ENCODE assay signal across 9 mouse cellular contexts in the genomic region with DNA sequence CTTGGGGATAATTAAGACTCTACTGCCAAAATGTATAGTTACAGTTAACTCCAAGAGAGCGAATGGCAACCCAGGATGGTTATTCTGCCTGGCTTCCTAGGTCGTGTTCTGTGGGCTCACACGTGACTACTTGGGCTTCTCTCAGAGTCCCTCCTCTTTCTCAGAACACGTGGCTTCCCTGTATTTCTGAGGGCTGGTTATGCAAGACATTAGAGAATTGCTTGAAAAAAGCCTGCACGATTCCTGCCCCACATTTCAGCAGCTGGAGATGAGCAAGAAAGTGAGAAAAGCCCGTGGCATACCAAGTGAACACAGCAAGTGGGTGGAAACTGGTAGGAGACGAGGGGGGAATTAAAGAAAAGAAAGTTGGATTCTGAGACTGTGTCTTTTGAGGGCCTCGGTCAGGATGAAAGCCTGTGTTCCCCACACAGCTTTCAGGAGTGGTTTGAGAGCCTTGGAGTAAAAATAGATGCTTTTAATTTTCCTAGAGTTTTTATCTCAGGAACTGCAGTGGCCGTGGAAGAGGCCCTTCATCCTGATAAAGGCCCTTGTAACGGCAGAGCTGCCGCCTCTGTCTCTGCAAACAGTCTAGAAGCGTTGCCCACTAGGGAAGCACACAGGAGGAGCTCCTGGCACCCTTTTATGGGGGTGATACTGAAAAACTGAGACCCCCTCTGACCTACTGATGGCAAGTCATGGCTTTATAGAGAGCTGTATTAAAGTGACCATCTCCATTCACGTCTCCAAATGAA. TPM values are rescaled to one million over a fixed set of nuclear protein-coding genes. Genes with fewer than 3 reads are reported as not detected.
DNase-seq lines count a peak whose midpoint lies in the region; ATAC-seq and TF ChIP-seq lines count a peak whose summit lies in the region.
"Had no signal": no experiment of that assay in that cellular context is flagged by ENCODE, and none has a peak within 500 bp of the region (broad histone marks: within the 10 kb centered on the region; RNA-seq: fewer than 3 reads in every experiment).

No protein-coding gene starts in this region.

- no peak for ATAC-seq in megakaryocyte, adult 5-6 weeks (ENCODE audit: poor library complexity, severe bottlenecking)
- ATAC-seq in forebrain, embryonic 16.5 days, result 0 out of 2 replicates have a peak, but pooled peaks have one; percentile 20

- no peak for TF ChIP-seq POLR2A in olfactory bulb, adult 2 months (IDR thresholded peaks at IDR 0.05; ENCODE audit: insufficient read depth, low read depth, low read length)

- no peak overlapping the region for H3K4me2 ChIP-seq in forebrain, embryonic 16.5 days (ENCODE audit: low read length)
- H3K4me2 ChIP-seq: limb, embryonic 12.5 days had no signal

- intact Hi-C loops in left cerebral cortex, postnatal 14 days (cut with DNase I), result no loop called here

- no peaks in the 10 kb centered on the region for H3K9me3 ChIP-seq in megakaryocyte, embryonic 14.5 days
- no peaks in the 10 kb centered on the region for H3K9me3 ChIP-seq in forebrain, embryonic 16.5 days (ENCODE audit: control insufficient read depth, low read length)
- H3K9me3 ChIP-seq: limb, embryonic 12.5 days had no signal

- DNase-seq in left cerebral cortex, postnatal 14 days (ENCODE audit: low spot score in 2 of 2), result peak; percentile 76 to 93
- no peak for DNase-seq in ovary, postnatal 14 days (ENCODE audit: low spot score)
- DNase-seq in thymus, postnatal 25 days, result no peak
- no peak for DNase-seq in testis, postnatal 14 days (ENCODE audit: low spot score)

- WGBS in forebrain, embryonic 16.5 days, result 62% methylated on average over 13 of the region's 13 CpGs
- 20% methylated on average over 13 of the region's 13 CpGs for WGBS in olfactory bulb, adult 2 months

- TF ChIP-seq CTCF in olfactory bulb, adult 2 months (IDR thresholded peaks at IDR 0.05; ENCODE audit: insufficient read depth, low read depth, low read length), result no peak

- peak overlapping the region; percentile 80 for H3K4me3 ChIP-seq in megakaryocyte, embryonic 14.5 days (replicated peaks)
- H3K4me3 ChIP-seq in forebrain, embryonic 16.5 days (replicated peaks; ENCODE audit: low read length), result no peak overlapping the region
- no peak overlapping the region for H3K4me3 ChIP-seq in olfactory bulb, adult 2 months (ENCODE audit: insufficient read depth, low read depth, low read length)
- H3K4me3 ChIP-seq: limb, embryonic 12.5 days had no signal

- no peak overlapping the region for H3K27ac ChIP-seq in forebrain, embryonic 16.5 days (ENCODE audit: low read length)
- H3K27ac ChIP-seq in olfactory bulb, adult 2 months (ENCODE audit: insufficient read depth, low read depth, low read length), result peak overlapping the region; percentile 90
- H3K27ac ChIP-seq: limb, embryonic 12.5 days had no signal

- no peak overlapping the region for H3K9ac ChIP-seq in forebrain, embryonic 16.5 days (replicated peaks; ENCODE audit: low read depth, low read length)
- H3K9ac ChIP-seq: limb, embryonic 12.5 days had no signal

- H3K4me1 ChIP-seq in megakaryocyte, embryonic 14.5 days, result peaks cover 70% of the 10 kb centered on the region
- peaks cover 8% of the 10 kb centered on the region for H3K4me1 ChIP-seq in forebrain, embryonic 16.5 days (replicated peaks; ENCODE audit: control insufficient read depth, insufficient read depth, low read length)
- peaks cover 41% of the 10 kb centered on the region for H3K4me1 ChIP-seq in olfactory bulb, adult 2 months (ENCODE audit: control insufficient read depth, insufficient read depth, low read length)

- peaks cover 24% of the 10 kb centered on the region for H3K36me3 ChIP-seq in megakaryocyte, embryonic 14.5 days (replicated peaks; ENCODE audit: low read length)
- peaks cover 4% of the 10 kb centered on the region; the same call in 1 of the 2 replicates for H3K36me3 ChIP-seq in forebrain, embryonic 16.5 days (ENCODE audit: control insufficient read depth, insufficient read depth)

- H3K27me3 ChIP-seq in megakaryocyte, embryonic 14.5 days (replicated peaks), result no peaks in the 10 kb centered on the region
- no peaks in the 10 kb centered on the region for H3K27me3 ChIP-seq in forebrain, embryonic 16.5 days (replicated peaks; ENCODE audit: control insufficient read depth, insufficient read depth, low read length)
- H3K27me3 ChIP-seq: limb, embryonic 12.5 days had no signal

RNA-seq across cellular contexts. Expression of gene Zdhhc22, which starts 21.6 kb away (rescaled TPM):
- not detected in 2 replicates for polyA plus RNA-seq in megakaryocyte, embryonic 14.5 days (2012; ENCODE audit: insufficient read depth, low replicate concordance)
- not detected in 2 replicates for total RNA-seq in megakaryocyte, adult 5-6 weeks (2015)
- total RNA-seq in megakaryocyte, adult 5-6 weeks (2017), result not detected in 2 replicates
- polyA plus RNA-seq in forebrain, embryonic 16.5 days (2015; fragmentation: Nextera tagmentation; extraction: Ambion mirVana), result 5.2 and 9.4 TPM in 2 replicates
- total RNA-seq in left cerebral cortex, postnatal 14 days (2021), result 10 to 100 TPM; 46.0 to 56.9 TPM
- not detected in 2 replicates for polyA plus RNA-seq in olfactory bulb, adult 2 months (2012; ENCODE audit: insufficient read depth, insufficient read length, low replicate concordance, missing spikeins)

RNA-seq across cellular contexts. Expression of gene Cipc, which starts 21.8 kb away (rescaled TPM):
- 4.8 and 6.4 TPM in 2 replicates for polyA plus RNA-seq in megakaryocyte, embryonic 14.5 days (2012; ENCODE audit: insufficient read depth, low replicate concordance)
- 12.0 and 12.9 TPM in 2 replicates for total RNA-seq in megakaryocyte, adult 5-6 weeks (2015)
- 8.9 and 11.0 TPM in 2 replicates for total RNA-seq in megakaryocyte, adult 5-6 weeks (2017)
- polyA plus RNA-seq in forebrain, embryonic 16.5 days (2015; fragmentation: Nextera tagmentation; extraction: Ambion mirVana), result 61.5 and 62.7 TPM in 2 replicates
- 10 to 100 TPM; 71.2 to 72.2 TPM for total RNA-seq in left cerebral cortex, postnatal 14 days (2021)
- polyA plus RNA-seq in olfactory bulb, adult 2 months (2012; ENCODE audit: insufficient read depth, insufficient read length, low replicate concordance, missing spikeins), result 112 TPM in 1 of 2 replicates, not detected in the other

RNA-seq across cellular contexts. Expression of gene Tmem63c, which starts 52.5 kb away (rescaled TPM):
- polyA plus RNA-seq in megakaryocyte, embryonic 14.5 days (2012; ENCODE audit: insufficient read depth, low replicate concordance), result 0.08 TPM in 1 of 2 replicates, not detected in the other
- not detected in 2 replicates for total RNA-seq in megakaryocyte, adult 5-6 weeks (2015)
- not detected in 2 replicates for total RNA-seq in megakaryocyte, adult 5-6 weeks (2017)
- polyA plus RNA-seq in forebrain, embryonic 16.5 days (2015; fragmentation: Nextera tagmentation; extraction: Ambion mirVana), result 6.4 and 11.2 TPM in 2 replicates
- 10 to 100 TPM; 41.2 to 43.1 TPM for total RNA-seq in left cerebral cortex, postnatal 14 days (2021)
- not detected in 2 replicates for polyA plus RNA-seq in olfactory bulb, adult 2 months (2012; ENCODE audit: insufficient read depth, insufficient read length, low replicate concordance, missing spikeins)
- polyA plus RNA-seq: limb, embryonic 12.5 days had no signal

Comparison
In these comparisons a context has a peak if more than half of its experiments do, and no peak if none do; other contexts are left out.
1. DNase-seq: peak in left cerebral cortex, postnatal 14 days (2 of 2); none in ovary, postnatal 14 days (single experiment), thymus, postnatal 25 days (single experiment) and testis, postnatal 14 days (single experiment).